Mouse (Mus musculus): Measurements from ENCODE around the gene Olfr1418.
"Not testable (repeated sequence)": the region's sequence is repeated elsewhere in the genome, so short reads cannot be mapped to it uniquely, and the experiment has no call there.

The Olfr1418 gene

DNA sequence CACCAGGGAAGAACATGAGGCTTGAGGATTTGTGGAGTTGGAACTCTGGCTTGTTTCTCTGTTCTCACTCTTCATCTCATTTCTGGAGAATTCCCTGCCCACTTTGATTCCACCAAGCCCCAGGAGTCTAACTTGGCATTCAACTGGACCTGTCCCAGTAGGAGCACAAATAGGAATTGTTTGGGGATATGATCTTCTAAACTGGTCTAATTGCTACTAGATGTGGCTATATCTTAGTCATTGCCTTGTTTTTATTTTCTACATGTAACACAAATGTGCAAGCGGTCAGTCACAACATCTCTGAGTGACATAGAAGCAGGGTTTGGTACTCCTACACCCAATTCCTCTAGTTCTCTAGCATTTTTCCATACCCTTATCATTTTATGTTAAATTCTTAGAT lies at the start of gene Olfr1418:
TSS of gene Olfr1418 (minus strand) at position 101 of the 400 bp plus-strand sequence.
- DNase-seq (ENCODE audit: extremely low spot score, low spot score) = no peak

DNA sequence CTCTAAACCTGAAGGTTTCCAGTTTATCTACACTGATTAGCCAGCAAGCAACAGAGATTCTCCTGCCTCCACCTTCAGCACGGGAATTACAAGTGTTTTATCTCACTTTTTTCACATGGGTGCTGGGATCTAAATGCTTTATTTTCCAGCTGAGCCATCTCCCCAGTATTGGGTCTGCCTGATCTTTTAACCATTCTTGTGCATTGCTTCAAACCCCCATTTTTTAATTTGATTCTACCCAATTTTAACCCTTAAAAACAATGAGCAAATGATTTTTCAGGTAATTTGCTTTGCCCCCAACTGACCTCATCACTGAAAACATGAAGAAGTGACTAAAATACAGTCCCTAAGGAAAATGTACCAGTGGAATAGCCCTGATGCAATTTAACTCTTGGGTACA lies 25.4 kb upstream of the Olfr1418 start, which contains the start of gene Olfr1420:
TSS of gene Olfr1420 (plus strand) at position 301 of the 400 bp plus-strand sequence.
- no peak for DNase-seq (ENCODE audit: extremely low spot score, low spot score)

DNA sequence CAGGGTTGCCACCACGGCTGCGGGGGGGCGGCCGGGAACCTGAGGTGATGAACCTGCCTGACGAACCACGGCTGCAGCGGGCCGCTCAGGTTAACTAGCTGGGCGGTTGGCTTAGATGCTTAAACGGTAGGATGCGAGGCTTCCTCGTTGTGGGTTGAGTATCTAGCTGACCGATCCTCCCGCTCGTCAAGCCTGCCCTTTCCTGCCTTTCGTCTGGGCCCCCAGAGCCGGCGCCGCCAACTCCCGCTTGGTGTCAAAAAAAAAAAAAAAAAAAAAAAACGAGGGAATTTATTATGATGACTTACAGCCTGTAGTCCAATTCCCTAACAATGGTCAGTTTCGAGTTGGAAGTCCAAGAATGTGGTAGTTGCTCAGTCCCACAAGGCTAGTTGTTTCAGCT lies 17.5 kb upstream of the Olfr1418 start:
- DNase-seq (ENCODE audit: extremely low spot score, low spot score) = not testable (repeated sequence)

DNA sequence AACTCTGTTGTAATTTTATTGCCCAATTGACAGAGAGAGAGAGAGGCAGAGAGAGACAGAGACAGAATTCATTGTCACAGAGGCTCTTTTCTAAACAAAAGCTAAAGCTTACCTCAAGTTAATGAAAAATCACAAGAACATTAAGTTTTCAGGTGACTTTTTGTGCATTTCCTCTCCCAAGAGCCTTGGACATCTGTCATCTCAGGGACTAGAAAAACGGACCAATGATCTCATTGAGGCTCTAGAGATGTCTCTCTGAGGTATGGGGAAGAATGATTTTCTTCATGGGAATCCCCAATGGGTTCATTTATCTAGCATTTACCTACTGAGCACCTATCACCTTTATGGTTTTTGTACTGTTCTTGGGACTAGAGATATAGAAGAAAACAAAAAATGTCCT lies 14.1 kb upstream of the Olfr1418 start, which contains the start of gene Olfr1419:
TSS of gene Olfr1419 (minus strand) at position 101 of the 400 bp plus-strand sequence.
- no peak for DNase-seq (ENCODE audit: extremely low spot score, low spot score)

DNA sequence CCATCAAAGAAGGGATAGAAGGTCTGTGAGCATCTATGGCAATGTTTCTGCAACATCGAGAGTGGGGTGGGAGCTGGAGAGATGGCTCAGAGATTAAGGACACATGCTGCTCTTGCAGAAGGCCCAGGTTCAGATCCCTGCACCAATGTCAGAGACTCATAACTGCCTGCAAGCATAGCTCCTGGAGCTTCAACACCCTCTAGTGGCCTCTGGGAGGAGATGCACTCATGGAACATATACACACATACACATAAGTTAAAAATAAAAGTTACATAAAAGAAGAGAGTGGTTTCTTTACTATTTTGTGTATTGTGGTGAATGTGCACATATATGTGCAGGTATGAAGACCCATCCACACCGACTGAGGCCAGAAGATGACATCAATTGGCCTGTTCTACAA lies 7.0 kb upstream of the Olfr1418 start:
- no peak for DNase-seq (ENCODE audit: extremely low spot score, low spot score)

DNA sequence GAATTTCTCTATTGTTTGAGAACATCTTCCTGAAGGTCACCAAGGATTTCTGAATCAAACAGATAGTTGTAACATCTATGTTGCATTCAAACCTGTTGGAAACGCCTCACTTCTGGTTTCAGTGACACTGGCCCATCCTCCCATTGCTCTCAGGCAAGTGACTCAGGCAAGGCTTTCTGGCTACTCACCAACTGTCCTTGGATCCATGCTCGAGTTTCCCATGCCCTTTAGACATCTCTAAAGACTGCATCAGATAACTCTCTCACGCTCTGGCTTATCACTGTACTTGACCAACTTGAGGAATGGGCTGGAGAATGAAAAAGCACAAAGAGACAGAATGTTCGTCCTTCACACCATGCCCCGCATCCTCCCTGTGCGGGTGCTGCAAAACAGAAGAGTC lies 4.4 kb downstream of the Olfr1418 start:
- DNase-seq (ENCODE audit: extremely low spot score, low spot score) = no peak

DNA sequence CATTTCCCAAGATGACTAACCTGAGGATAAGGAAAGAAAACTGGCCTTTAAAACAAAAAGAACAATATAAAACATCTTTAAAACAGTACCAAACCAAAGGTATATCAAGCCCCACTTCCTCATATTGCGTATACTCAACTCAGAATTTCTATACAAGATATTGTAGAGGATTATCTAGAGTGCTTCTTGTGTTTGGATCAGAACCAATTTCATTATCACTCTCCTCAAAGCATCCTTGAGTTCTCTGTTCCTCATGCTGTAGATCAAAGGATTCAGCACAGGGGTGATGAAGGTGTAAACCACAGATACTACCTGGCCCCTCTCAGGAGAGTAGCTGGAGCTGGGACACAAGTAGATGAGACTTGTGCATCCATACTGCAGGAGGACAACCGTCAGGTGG lies 6.0 kb downstream of the Olfr1418 start:
- no peak for DNase-seq (ENCODE audit: extremely low spot score, low spot score)

DNA sequence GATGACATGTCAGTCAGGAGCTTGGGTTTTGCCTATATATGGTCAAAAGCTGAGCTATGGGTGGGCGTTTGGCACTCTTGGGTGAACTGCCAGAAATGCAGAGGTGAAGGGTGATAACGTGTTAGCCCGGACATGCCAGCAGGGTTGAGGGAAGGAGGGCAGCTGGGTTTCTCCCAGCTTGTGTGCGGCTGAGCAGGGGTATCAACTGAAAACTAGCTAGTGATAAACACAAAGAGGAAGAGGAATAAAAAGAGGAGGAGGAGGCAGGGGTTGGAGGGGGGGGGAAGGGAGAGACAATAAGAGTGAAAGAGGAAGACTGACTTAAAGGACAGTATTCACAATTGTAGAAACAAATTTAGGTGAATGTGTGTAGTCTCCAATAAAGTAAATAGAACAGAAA lies 8.2 kb downstream of the Olfr1418 start:
- DNase-seq (ENCODE audit: extremely low spot score, low spot score) = no peak

DNA sequence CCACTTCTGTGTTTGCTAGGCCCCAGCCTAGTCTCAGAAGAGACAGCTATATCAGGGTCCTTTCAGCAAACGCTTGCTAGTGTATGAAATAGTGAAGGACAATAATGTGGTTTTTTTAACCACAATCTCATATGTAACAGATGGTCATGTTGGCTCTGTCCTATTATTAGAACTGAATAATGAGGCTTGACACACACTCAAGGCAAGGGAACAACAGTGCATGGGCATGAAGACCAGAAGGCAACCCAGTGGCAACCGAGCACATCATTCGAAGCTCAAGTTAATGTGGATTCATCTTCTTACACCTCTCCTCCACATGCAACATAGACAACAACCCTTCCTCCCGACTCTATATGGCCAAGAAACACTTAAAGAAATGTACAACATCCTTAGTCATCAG lies 14.5 kb downstream of the Olfr1418 start:
- DNase-seq (ENCODE audit: extremely low spot score, low spot score) = no peak

DNA sequence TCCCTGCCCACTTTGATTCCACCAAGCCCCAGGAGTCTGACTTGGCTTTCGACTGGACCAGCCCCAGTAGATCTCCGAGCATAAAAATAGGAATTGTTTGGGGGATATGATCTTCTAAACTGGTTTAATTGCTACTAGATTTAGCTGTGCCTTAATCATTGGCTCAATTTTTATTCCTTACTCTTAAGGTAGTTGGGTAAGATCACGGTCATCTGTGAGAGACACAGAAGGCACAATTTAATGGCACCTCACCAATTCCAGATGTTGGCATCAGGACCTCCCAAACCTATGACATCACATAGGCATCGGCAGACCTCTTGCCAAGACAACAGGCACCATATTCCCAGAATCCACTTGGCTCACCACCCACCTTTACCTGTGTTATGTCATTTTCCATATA lies 21.7 kb downstream of the Olfr1418 start, which contains the start of gene Olfr1417:
TSS of gene Olfr1417 (minus strand) at position 101 of the 400 bp plus-strand sequence.
- no peak for DNase-seq (ENCODE audit: extremely low spot score, low spot score)

DNA sequence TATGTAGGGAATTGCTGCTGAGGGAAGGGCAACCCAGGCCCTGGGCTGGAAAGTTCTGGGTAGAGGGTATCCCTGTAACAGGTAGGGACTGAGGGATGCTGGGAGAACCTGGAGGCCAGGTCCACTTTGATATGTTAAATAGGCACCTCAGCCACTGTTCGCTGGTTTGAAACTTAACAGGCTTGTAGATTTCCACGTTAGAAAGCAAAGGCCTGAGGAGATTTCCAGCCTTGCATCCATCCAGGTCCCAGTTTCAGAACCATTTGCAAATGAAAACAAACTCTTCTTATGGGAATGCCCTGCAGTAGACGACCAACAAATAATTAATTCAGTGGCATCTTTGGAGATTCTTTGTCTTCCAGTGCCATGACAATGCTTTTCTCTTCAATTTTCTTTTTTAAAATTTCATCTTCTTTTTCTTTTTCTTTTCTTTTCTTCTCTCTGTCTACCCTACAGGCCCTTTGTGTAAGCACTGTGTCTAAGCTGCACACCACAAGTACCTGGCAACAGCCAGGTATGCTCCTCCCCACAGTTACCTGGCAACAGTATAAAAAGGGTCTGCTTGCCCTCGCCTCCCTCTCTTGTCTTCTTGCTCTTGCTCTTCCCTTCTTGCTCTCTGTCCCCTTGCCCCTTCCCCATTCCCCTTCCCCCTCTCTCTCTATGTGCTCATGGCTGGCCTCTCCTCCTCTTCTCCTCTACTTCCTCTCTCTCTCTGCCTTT lies 37.4 kb downstream of the Olfr1418 start:
- DNase-seq (ENCODE audit: extremely low spot score, low spot score) = no peak

DNA sequence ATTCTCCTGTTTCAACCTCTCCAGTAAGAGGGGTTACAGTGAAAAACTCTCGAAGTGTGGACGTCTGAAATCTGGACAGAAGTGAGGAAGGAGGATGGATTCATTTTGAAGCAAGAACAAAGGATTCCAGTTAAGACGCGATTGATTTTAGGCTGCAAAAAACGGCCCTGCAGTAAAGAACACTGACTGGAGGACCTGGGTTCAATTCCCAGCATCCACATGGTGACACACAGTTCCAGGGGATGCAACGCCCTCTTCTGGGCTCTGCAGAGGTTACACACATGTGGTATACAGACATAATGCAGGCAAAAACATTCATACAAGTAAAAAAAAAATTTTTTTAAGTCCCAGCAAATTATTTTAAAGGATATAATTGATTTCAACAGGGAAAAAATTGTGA lies 40.7 kb downstream of the Olfr1418 start:
- no peak for DNase-seq (ENCODE audit: extremely low spot score, low spot score)

DNA sequence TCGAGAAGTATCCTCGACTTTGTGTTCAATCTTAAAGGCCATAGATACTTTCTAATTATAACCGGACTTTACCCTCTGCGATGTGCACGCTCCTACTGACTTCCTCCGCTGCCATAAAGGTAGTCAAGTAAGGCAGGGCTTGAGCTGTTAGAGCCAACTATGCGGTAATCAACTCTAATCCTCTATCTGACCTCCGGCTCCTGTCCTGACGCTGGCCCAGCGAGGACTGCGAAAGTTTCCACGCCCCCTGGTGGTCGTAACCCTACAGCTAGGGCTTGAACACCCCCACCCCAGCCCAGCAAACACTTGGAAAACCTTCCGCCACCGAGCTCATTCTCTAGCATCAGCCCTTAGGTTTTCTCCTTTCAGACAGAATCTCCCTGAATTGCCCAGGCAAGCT lies 41.1 kb downstream of the Olfr1418 start:
- DNase-seq (ENCODE audit: extremely low spot score, low spot score) = peak; percentile 88

DNA sequence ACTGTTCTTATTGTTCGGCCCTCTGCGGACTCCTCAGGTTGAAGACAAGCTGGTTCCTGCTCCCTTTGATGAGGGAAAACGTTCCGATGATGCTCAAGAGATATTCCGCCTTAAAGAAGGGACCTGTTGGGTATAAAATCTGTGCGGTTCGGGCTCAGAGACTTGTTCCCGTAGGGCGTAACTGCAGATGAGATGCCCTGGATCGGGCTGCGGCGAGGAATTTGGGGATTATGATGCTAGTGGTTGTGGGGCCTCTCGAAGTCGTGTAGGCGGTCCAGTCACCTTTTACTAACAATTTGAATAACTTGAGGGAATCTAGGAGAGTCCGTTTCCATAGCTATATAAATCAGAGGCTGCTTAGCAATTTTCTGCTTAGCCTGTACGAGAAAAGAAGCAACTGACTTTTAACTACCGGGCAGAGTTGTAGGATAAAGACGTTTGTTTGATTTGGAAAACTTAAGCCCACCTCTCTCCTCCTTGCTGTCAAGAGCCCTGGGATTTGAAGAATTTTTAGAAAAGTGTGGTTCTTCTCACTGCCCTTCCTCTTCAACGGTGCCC lies 41.6 kb downstream of the Olfr1418 start, which contains the start of gene Stx3:
TSS of gene Stx3 (minus strand) at position 261 of the 558 bp plus-strand sequence.
- DNase-seq (ENCODE audit: extremely low spot score, low spot score) = peak; percentile 47

DNA sequence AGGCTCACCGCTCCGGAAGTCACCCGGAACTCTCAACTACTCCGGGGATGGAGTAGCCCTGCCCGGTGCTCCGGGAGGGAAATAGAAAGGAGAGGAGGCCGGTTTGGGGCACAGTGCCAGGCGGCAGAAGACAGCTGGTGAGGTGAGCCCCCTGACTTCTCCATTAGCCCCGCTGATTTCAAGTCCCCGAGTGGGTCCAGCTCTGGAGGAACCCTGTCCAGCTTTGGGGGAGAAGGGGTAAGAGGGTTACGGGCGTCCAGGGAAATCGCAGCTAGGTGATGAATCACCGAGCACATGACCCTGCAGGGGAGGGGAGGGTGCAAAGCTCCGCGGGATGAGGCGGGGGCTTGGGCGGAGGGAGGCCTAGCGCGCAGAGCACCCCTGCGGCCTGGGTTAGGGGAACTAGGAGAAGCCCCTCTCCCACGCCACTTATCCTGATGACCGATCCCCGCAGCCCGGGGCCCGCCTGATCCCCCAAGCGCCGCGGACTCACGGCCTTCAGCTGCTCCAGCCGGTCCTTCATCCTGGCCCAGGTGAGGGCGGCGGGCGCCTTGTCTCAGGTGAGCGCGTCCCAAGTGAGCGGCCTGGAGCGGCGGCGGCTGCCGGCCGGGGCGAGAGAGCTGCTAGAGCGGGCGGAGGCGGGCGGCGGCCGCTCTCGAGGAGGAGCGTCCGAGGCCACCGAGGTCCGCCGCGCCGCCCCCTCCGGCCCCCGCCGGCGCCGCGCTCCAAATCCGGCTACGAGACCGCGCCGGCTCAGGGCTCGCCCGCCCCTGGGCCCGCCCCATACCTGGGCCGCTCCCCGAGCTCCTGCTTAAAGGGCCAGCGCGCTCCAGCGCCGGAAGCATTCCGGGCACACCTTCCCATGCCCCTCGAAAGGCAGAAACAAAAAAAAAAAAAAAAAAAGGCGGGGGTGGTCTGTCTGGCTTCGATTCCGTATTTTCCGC lies 42.4 kb downstream of the Olfr1418 start:
- DNase-seq (ENCODE audit: extremely low spot score, low spot score) = peak; percentile 56

DNA sequence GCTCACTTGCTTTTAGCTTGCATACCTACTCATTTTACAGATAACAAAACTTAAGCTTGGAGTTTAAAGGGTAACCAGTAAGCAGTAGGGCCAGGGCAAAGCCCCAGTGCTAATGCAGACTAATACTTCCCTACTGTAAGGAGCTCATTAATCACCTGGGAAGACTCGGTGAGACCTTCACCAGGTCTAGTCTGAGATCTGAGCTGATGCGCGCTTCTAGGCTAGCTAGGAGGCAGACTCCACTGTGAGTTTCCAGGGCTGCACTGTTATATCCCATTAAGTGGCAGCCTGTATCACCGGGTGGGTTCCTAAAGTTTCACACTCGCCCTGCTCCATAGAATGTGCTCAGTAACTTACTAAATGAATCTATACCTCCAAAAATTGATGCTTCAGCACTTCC lies 43.3 kb downstream of the Olfr1418 start:
- DNase-seq (ENCODE audit: extremely low spot score, low spot score) = peak; percentile 24

DNA sequence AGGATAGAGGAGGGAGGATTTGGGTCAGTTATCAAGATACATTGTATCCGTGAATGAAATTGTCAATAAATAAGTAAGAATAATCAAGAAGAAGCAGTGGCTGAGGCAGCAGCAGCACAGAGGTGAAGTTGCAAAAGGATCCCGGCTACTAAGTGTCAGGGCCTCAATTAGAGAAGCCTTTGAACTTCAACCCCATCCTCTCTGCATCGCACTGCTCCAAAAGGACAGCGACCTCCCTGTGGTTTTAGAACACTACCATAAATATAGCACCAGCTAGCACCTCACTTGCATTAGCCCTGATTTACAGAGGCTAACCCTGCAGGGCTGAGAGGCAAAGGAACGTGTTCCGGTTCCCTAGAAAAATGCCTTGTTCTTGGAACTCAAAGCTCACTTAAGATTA lies 44.2 kb downstream of the Olfr1418 start:
- no peak for DNase-seq (ENCODE audit: extremely low spot score, low spot score)

DNA sequence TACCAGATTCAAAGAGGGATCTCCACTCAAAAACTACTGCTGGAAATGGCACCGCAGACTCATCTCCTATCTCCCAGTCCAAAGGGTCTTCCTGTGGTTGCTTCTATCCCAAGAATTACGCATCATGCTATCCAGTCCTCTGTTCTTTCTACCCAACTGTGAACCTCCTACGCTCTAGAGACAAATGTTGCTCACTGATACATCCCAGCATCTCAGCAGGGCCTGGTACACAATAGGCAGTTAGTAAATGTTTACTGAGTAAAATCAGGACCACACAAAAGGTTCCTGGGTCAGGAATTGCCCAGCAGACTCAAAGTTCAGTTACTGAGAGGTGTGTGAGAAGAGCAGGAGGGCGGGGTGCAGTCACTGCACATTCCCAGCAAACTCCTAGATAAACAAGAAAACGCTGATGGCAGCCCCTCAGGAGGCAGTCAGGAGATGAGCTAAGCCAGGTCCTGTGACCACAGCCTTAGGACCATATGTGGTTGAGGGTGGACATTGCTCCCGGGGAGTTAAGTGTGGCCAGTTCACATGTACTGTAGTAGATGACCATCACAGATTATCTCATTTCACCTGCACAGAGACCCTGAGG lies 46.0 kb downstream of the Olfr1418 start:
- DNase-seq (ENCODE audit: extremely low spot score, low spot score) = no peak

DNA sequence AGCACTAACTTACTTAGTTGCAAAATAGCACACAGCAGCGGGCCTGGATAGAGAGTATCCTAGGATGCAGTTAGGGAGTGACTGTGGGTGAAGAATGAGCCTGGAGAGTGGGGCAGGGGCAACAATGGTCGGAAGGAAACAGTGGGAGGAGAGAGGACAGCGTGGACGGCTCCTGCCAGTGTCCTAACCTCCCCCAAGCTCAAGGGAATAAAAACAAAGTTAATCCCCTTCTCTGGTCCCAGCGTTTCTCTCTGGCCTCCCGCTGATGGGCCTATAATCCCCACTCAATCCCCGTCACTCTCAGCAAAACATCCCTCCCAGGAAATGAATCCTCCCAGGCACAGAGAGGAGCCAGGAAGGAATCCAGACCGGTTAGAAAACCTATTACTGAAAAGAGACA lies 47.2 kb downstream of the Olfr1418 start:
- DNase-seq (ENCODE audit: extremely low spot score, low spot score) = no peak

DNA sequence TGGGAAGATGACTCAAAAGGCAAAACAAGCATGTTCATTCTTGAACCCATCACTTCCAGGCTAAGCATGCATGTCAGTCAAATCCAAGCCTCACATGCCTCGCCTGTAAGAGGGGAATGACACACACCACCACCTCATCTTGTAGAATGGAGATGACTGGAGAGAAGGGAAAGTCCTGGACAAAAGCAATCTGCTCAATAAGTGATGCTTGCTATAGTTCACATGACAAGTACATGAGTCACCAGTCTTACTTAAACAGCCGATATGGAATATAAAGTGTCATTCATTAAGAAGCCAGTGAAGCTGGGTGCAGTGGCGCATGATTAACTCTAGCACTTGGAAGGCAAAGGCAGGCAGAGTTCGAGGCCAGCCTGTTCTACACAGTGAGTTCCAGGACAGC lies 47.7 kb downstream of the Olfr1418 start:
- no peak for DNase-seq (ENCODE audit: extremely low spot score, low spot score)

DNA sequence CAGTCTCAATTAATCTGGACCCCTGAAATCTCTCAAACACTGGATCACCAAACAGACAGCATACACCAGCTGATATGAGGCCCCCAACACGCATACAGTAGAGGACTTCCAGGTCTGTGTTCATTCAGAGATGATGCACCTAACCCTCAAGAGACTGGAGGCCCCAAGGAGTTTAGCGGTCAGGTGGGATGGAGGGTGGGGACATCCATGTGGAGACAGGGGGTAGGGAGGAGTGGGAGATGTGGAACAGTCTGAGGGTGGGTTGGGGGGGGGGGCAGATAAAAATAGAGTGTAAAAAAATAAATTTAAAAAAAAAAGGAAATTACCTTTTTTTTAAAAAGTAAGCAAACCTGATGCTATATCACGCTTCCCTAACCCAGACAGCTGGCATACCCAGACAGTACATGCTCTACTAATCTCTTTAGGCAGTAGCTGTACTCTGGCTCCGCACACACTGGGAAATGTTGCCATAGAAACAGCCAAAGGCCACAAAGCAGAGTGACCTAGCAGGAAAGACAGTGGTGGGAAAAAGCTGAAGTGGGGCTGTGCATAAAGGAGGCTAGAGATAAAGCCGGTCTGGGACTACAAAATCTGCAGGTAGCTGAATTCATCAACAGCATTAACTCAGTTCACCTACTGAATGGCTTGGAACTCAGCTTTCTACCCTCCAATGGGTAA lies 49.0 kb downstream of the Olfr1418 start:
- DNase-seq (ENCODE audit: extremely low spot score, low spot score) = no peak

Data from neural tube, embryonic 10.5 days (tissue).